Mouse (Mus musculus): ENCODE measurements around the gene Pqlc2.

- TF ChIP-seq CTCF (IDR thresholded peaks at IDR 0.05; ENCODE audit: low read depth, low read length) (no peak), EP300 (IDR thresholded peaks at IDR 0.05; ENCODE audit: insufficient read depth, low read depth, low read length) (no peak)
Measured at GRCm38 (mm10) chr4:139352832-139353231, 42.3 kb upstream of the Pqlc2 start.
